Mouse (Mus musculus) cortical plate, adult 2 months (tissue): ENCODE data around the gene Mrps24. TPM values are rescaled to one million over a fixed set of nuclear protein-coding genes. Genes with fewer than 3 reads are reported as not detected.

Experiments
- H3K27ac ChIP-seq: fragments of 200-500 bp; 2 replicates; pipeline ENCODE4 v1.5.1; 2012; ENCODE audit warnings: low read length, control low read depth, inconsistent platforms; ENCODE audit not compliant: insufficient read depth
- H3K4me1 ChIP-seq: fragments of 200-500 bp; 2 replicates; pipeline ENCODE4 v1.6.1; 2011; ENCODE audit warnings: low read length; ENCODE audit not compliant: control insufficient read depth, insufficient read depth
- H3K4me3 ChIP-seq: fragments of 200-500 bp; 2 replicates; pipeline ENCODE4 v1.5.1; 2011; ENCODE audit warnings: mild to moderate bottlenecking, low read length, control low read depth; ENCODE audit not compliant: insufficient read depth
- CTCF ChIP-seq: fragments of 200-500 bp; IDR thresholded peaks from 2 replicates; pipeline ENCODE4 v1.5.1; 2011; ENCODE audit warnings: mild to moderate bottlenecking, control low read depth, low read length; ENCODE audit not compliant: insufficient read depth; ENCODE audit errors: extremely low read depth
- POLR2A ChIP-seq: fragments of 200-500 bp; IDR thresholded peaks from 2 replicates; pipeline ENCODE4 v1.6.1; 2011; ENCODE audit warnings: mild to moderate bottlenecking, low read length, control low read depth; ENCODE audit not compliant: insufficient read depth; ENCODE audit errors: extremely low read depth
- polyA plus RNA-seq: library from polyadenylated mRNA; depleted of rRNA; stranded (reverse); fragments of >200 nt; gene quantifications from 2 replicates; pipeline ENCODE4 v1.2.3, GENCODE M21; 2012; rRNA removed

The Mrps24 gene
- polyA plus RNA-seq, 1 experiment, result 109 TPM

GRCm38 (mm10) chr11:5684283-5684682 is 31.2 kb downstream of the Mrps24 start:
- Histone ChIP-seq H3K27ac (no peak overlapping the region), H3K4me3 (no peak overlapping the region), H3K4me1 (no peaks in the 10 kb centered on the region)
- TF ChIP-seq CTCF (no peak), POLR2A (no peak)

- H3K4me1 ChIP-seq, result no peaks in the 10 kb centered on the region
- TF ChIP-seq CTCF, result no peak
- no peak for TF ChIP-seq POLR2A
Measured at GRCm38 (mm10) chr11:5682541-5682940, 32.9 kb downstream of the Mrps24 start.

More at GRCm38 (mm10) chr11:5682541-5682940, 32.9 kb downstream of the Mrps24 start:
- no peak overlapping the region for H3K4me3 ChIP-seq
- no peak overlapping the region for H3K27ac ChIP-seq

Other genes starting within 250 kb of the Mrps24 start
- gene Xbp1, start 195.0 kb downstream of the Mrps24 start, polyA plus RNA-seq, result 64.8 and 72.8 TPM in 2 replicates
- gene Ccdc117, start 173.5 kb downstream of the Mrps24 start, polyA plus RNA-seq, result 9.5 and 9.9 TPM in 2 replicates
- not detected in 2 replicates for gene Ankrd36, start 146.0 kb downstream of the Mrps24 start, polyA plus RNA-seq
- 33.0 and 35.1 TPM in 2 replicates for gene Urgcp, start 46.7 kb upstream of the Mrps24 start, polyA plus RNA-seq
- 78.1 and 82.8 TPM in 2 replicates for gene Dbnl, start 72.8 kb upstream of the Mrps24 start, polyA plus RNA-seq
- gene Pgam2, start 88.1 kb upstream of the Mrps24 start, polyA plus RNA-seq, result 7.7 and 12.4 TPM in 2 replicates
- gene Polm, start 122.3 kb upstream of the Mrps24 start, polyA plus RNA-seq, result 10.6 and 11.0 TPM in 2 replicates
- 11.3 and 14.0 TPM in 2 replicates for gene Aebp1, start 146.3 kb upstream of the Mrps24 start, polyA plus RNA-seq
- gene Pold2, start 162.6 kb upstream of the Mrps24 start, polyA plus RNA-seq, result 26.2 and 26.3 TPM in 2 replicates
- gene Myl7, start 183.1 kb upstream of the Mrps24 start, polyA plus RNA-seq, result not detected in 2 replicates
- gene Gck, start 234.4 kb upstream of the Mrps24 start, polyA plus RNA-seq, result 0.86 and 1.4 TPM in 2 replicates
- gene Ykt6, start 240.0 kb upstream of the Mrps24 start, polyA plus RNA-seq, result 64.7 and 65.3 TPM in 2 replicates